Mouse (Mus musculus): ENCODE results near the gene Kif26b.

DNA sequence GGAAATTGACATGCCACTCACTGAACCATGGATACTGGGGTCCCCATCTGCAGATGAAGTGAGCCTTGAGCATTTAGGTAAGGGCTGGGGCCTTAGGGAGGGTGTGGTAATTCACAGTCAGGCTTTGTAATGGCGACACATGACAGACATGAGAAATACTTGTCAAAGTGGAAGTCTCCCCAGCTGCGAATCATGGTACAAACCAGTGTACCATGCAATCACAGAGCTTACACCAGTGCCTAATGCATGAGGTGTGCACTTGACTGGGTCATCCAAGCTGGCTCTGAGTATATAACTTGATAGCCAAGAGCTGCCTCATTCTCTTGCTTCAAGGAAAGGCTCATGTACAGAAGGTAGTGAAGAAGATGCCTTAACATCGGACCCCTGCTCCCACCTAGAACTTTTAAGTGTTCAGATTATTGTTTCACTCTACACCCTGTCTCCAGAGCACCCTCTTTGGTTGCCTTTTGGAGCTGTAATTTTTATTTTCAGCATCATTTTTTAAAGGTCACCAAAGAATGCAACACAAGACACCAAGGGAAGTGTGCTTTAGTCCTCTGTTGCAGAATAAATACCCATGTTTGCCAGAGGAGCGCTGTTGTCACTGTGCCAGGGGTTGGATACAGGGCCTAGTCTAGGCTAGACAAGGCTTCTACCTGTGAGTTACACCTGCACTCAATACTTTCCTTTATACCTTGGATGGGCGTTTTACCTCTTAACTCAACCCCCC is 43.6 kb upstream of the Kif26b start:
- TF ChIP-seq POLR2A (IDR thresholded peaks at IDR 0.05; ENCODE audit: control insufficient read depth, low read depth, low read length), result no peak
- no peak for TF ChIP-seq CTCF (IDR thresholded peaks at IDR 0.05; ENCODE audit: control insufficient read depth, insufficient read depth, insufficient replicate concordance, low read depth, low read length)

Data from testis, adult 2 months (tissue).